Mouse (Mus musculus): ENCODE measurements around the gene Tbc1d2b. TPM values are rescaled to one million over a fixed set of nuclear protein-coding genes. Genes with fewer than 3 reads are reported as not detected.

The Tbc1d2b gene
- total RNA-seq, 4 experiments from 2014 or later, result 2.6 to 4.5 (median 3.7) TPM

DNA sequence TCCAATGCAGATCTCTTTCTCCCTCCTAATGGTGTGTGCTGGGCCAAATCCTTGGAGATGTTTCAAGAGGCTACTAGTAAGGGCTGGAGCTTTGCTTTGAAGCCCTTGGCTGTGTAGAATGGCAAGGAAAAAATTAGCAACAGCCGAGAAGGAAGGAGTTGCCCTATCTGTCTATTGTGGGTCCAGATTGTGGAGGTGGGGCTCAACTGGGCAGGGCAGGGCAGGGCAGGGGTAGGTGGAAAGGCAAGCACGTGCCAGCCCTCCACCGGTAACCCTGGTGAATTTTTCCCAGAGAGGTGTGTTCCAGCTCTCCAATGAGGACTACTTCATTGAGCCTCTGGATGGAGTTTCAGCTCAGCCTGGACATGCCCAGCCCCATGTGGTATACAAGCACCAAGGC is 97.3 kb downstream of the Tbc1d2b start:
- no peak for DNase-seq (ENCODE audit: low spot score in 2 of 2)

DNA sequence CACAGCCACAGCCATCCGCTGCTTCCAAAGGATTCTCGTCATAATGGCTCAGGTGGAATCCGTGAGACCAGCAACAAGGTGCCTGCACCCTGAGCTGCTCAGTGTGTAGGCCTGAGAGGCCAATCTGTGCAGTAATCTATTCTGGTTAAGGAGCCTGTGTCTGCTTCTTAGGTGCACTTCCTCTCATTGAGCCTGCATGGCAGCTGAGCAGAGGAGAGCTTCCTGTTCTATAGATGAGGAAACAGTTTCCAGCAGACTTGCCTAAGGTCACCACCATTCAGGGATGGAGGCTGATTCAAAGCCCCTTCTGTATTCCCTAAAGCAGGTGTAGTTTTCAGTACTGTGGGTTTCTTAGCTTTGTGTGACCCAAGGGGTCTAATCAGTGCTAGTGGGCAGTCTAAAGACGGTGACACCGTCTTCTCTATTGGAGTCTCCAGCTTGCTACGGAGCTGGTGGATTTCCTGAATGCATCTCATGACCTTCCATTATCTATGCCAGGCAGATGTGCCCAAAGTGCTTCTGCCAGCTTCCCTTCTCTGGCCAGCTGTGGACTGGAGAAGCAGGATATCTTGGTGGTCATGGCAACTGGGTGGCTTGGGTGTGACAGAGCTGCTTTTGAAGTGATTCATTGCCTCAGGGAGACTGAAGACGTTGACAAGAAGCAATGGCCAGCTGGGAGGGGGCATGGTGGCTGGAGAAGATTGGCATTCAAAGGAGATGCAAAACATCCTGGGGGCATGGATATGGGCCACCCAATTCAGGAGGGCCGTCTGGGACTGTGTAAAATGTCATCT is 97.9 kb downstream of the Tbc1d2b start:
- no peak for DNase-seq (ENCODE audit: low spot score in 2 of 2)

DNA sequence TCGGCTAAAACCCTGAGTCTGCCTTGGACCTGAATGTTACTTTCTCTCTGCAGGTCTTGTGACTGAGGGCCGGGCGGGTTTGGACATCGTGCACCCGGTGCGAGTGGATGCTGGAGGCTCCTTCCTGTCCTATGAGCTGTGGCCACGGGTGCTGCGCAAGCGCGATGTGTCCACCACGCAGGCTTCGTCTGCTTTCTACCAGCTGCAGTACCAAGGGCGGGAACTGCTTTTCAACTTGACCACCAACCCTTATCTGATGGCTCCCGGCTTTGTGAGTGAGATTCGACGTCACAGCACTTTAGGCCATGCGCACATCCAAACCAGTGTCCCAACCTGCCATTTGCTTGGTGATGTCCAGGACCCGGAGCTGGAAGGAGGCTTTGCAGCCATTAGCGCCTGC is 99.2 kb downstream of the Tbc1d2b start:
- no peak for DNase-seq (ENCODE audit: low spot score in 2 of 2)

DNA sequence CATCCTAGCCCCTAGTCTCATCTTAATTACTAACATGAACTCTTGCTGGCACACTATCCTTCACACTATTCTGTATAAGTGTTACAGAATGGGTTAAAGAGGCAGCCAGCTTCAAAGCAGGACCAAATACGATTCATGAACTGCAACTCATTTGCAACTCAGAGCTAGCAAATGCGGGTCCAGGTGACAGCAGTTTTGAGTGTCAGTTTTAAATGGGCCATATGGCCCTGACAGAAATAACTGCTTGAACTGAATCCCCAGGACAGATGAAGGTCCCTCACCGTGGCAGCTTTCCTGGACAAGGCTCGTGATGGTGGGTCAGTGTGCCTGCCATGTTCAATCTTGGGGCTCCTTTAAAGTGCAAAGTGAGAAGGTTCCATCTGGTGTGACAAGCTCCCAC is 100.6 kb downstream of the Tbc1d2b start:
- no peak for DNase-seq (ENCODE audit: low spot score in 2 of 2)

DNA sequence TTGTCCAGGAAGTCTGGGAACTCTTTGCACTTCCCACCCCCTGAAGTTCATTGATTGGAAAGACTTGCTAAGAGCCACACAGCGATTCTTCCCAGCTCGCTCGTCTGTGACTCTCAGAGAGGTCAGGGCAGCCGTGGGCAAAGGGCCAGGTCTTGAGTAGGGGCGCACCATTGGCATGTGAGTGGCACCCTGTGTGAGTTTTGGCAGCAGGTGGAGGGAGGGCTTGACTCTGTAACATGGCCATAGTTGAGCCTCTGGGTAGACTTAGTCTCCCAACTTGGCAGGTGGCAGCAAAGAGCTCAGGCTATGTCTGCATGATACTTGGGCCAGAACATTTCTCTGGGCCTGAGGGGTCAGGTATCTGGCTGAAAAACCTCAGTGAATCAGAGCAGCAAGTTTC is 104.0 kb downstream of the Tbc1d2b start:
- DNase-seq (ENCODE audit: low spot score in 2 of 2), result no peak

DNA sequence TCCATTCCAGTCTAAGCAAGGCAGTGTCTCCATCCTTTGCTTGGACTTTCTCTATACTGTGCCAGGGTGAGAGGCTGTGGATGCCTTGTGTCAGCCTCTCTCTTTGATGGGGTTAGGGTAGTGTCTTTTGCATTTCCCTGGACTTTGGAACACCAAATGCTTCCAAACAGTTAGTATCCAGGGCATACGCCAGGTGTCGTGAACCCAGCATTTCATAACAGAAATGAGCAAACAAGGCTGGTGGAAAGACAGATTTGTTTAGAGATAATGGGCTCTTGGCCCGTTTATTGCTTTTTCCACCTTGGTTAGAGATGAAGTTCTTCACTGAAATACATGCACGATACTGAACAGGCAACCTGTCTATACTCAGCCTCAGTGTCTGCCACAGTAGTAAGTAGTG is 105.0 kb downstream of the Tbc1d2b start:
- no peak for DNase-seq (ENCODE audit: low spot score in 2 of 2)

DNA sequence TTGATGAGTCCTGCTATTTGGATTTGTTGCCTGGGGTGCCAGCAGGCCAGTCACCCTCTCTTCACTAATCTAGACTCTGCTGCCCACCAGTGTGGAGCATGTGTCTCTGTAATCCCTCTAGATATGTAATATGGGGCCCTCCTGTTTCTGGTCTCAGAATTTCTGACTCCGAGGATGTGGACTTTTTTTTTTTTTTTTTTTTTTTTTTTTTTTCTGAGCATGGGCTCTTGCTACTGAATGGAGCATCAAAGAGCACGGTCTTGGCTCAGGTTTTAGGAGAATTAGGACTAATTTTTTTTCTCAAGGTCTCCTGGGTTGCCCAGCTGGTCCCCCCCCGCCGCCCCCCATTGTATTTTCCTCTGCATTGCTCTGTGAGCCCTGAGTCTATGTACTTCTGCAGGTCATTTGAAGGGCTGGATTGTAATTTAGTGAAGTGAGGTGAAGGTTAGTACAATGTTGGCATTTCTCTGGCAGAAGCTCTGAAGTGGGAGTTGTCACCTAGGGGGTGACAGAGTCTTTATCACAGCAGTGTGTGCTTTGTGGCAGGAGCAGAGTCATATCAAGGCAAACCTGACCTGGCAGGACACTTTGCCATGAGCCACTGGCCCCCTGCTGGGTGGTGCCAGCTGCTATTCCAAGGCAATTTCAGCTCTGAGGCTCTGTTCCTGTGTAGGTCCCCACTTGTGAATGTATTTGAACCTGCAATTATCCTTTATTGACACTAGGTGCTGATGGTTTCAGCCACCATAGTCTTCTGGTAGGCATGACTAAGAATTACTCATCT is 105.7 kb downstream of the Tbc1d2b start:
- DNase-seq (ENCODE audit: low spot score in 2 of 2), result no peak

DNA sequence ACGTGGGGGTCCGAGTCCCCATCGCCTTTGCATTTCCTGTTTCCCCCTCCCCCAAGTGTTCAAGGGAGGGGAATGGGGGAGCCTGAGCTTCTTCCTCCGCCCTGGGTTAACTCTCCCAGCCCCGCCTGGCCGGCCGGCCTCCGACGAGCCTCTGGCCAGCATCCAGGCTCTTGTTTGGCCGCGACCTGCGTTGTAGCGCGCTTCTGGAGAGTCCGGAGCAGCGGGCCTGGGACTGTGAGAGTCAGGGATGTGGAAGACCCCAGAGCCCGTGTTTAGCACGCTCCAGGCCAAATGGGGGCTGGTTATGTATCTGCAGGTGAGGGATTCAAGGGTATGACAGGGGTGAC is 106.9 kb downstream of the Tbc1d2b start:
- DNase-seq (ENCODE audit: low spot score in 2 of 2), result no peak

DNA sequence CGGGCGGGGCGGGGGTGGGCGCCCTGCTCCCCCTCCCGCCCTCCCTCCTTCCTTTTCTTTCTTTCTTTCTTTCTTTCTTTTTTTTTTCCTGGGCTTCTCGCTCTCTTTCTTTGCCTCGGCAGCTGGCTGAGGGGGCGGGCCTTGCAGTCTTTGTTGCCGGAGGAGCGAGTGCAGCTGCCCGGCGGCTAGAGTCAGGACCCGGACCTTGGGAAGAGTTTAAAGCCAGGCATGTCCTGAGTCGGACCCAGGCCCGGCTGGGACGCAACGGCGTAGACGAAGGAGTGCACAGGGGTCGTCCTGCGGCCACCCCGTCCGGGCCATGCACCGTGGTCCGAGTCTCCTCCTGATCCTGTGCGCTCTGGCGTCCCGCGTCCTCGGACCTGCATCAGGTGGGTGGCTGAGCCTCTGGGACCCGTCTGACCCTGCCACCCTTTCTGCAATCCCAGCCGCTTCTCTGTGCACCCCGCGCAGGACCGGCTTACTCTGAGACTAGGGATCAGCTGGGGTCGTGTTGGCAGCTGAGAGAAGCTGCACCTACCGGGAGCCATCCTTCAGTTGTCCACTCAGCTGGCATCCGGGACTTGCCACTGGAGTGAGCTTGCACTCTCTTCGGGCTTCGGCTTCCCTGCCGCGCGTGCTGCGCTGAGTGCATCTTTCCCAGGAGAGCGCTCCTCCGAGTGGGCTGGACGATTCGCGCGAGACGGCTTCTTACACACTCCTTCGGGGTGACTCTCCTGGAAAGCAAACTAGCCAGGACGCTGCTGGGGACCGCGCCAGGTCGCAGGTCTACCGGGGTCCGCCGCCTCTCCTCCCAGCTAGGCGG is 107.5 kb downstream of the Tbc1d2b start, which contains the start of gene Adamts7:
Gene Adamts7, plus strand, starts transcription at position 144 of the 823 bp plus-strand sequence.
- no peak for DNase-seq (ENCODE audit: low spot score in 2 of 2)

DNA sequence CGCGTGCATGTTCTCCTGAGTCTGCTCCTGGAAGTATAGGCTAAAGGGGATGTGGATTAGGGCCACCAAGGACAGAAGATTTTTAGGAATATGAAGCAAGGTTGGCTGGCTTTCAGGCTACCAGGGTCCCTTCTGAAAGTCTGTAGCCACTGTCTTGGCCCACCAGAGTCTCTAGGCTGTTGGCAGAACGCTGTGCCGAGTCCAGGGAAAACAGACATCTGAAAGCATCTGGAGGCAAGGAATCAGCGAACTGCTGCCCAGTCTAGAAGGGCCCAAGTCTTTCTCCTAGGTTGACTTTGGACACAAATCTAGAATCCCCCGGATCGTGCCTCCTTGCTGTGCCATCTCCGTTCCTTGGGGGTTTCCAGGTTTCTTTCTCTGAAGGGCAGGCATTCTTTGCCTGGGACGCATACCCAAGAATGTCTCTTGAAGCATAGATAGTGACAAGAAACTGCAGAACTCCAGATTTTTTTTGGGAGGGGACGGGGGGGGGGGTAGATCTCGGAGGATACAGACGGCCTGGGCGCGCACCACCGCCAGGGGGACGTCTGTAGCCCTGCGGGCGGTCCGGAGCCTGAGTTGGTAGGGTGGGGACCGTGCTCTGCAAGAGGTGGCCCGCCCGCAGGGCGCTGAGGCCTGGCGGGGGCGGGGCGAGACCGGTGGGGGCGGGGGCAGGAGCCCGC is 108.2 kb downstream of the Tbc1d2b start:
- DNase-seq (ENCODE audit: low spot score in 2 of 2), result peak in 1 of 2 experiments; percentile 55

Other genes starting within 250 kb of the Tbc1d2b start
- gene Ctsh, start 216.7 kb downstream of the Tbc1d2b start, total RNA-seq (2022), result 1 to 10 TPM; 5.3 to 9.3 (median 6.7) TPM
- 100 to 1,000 TPM; 196 to 235 (median 212) TPM for gene Morf4l1, start 156.0 kb downstream of the Tbc1d2b start, total RNA-seq (2022)
- gene Adamts7, start 107.7 kb downstream of the Tbc1d2b start, total RNA-seq (2022), result under 1 TPM; 0.29 to 0.56 (median 0.43) TPM

Data from gastrocnemius, adult 8-10 months (tissue).